Mouse (Mus musculus) right cerebral cortex, postnatal 36 days (tissue): ENCODE results near the gene Kif24.

ENCODE experiments used
- DNase-seq, 2 experiments: peaks; one replicate each; pipeline ENCODE4 v3.0.0; 2022; ENCODE audit warnings: low spot score in 2 of 2, mixed read lengths in 1 of 2

The Kif24 gene

GRCm38 (mm10) chr4:41401167-41401566 is 63.5 kb downstream of the Kif24 start:
- DNase-seq: no peak

- no peak for DNase-seq
Observed at GRCm38 (mm10) chr4:41399904-41400303, 64.8 kb downstream of the Kif24 start.

GRCm38 (mm10) chr4:41398353-41398752 is 66.3 kb downstream of the Kif24 start:
- DNase-seq: no peak

GRCm38 (mm10) chr4:41394651-41395050 is 70.0 kb downstream of the Kif24 start:
- no peak for DNase-seq

GRCm38 (mm10) chr4:41391015-41391414 is 73.7 kb downstream of the Kif24 start:
- no peak for DNase-seq

GRCm38 (mm10) chr4:41390122-41390521 is 74.6 kb downstream of the Kif24 start:
- peak; percentile 68 to 69 for DNase-seq

- DNase-seq: no peak
Observed at GRCm38 (mm10) chr4:41389240-41389639, 75.4 kb downstream of the Kif24 start.

GRCm38 (mm10) chr4:41388616-41389015 is 76.1 kb downstream of the Kif24 start:
- DNase-seq: no peak

GRCm38 (mm10) chr4:41387755-41388469 is 76.8 kb downstream of the Kif24 start:
- DNase-seq: no peak

GRCm38 (mm10) chr4:41386412-41386975 is 78.2 kb downstream of the Kif24 start:
- DNase-seq: no peak

GRCm38 (mm10) chr4:41381213-41381950 is 83.3 kb downstream of the Kif24 start:
- DNase-seq: no peak

GRCm38 (mm10) chr4:41377567-41377966 is 87.1 kb downstream of the Kif24 start:
- DNase-seq: no peak

- DNase-seq: no peak
Observed at GRCm38 (mm10) chr4:41369702-41370437, 94.8 kb downstream of the Kif24 start.

GRCm38 (mm10) chr4:41368198-41368597 is 96.5 kb downstream of the Kif24 start:
- DNase-seq: no peak

- no peak for DNase-seq
Observed at GRCm38 (mm10) chr4:41361059-41361458, 103.6 kb downstream of the Kif24 start.

- DNase-seq: no peak
Observed at GRCm38 (mm10) chr4:41359358-41359757, 105.3 kb downstream of the Kif24 start.

GRCm38 (mm10) chr4:41358669-41359068 is 106.0 kb downstream of the Kif24 start:
- no peak for DNase-seq

- no peak for DNase-seq
Observed at GRCm38 (mm10) chr4:41357154-41357553, 107.5 kb downstream of the Kif24 start.

- no peak for DNase-seq
Observed at GRCm38 (mm10) chr4:41353265-41353664, 111.4 kb downstream of the Kif24 start.

- no peak for DNase-seq
Observed at GRCm38 (mm10) chr4:41352758-41353157, 111.9 kb downstream of the Kif24 start.

- no peak for DNase-seq
Observed at GRCm38 (mm10) chr4:41349199-41349591, 115.5 kb downstream of the Kif24 start.

- peak; percentile 83 to 90 for DNase-seq
Observed at GRCm38 (mm10) chr4:41348584-41349198, 116.0 kb downstream of the Kif24 start, which contains the start of gene Ubap1. Gene Ubap1 (plus strand): TSS chr4:41348996.
